Mouse (Mus musculus) mesoderm, embryonic 11.5 days (tissue): ENCODE data around the gene Mkrn1.
"Not testable (repeated sequence)": the region's sequence is repeated elsewhere in the genome, so short reads cannot be mapped to it uniquely, and the experiment has no call there.

Experiments
- DNase-seq: peaks from one replicate; pipeline ENCODE4 v3.0.0-alpha.2; 2012; ENCODE audit warnings: low read depth, low spot score

The Mkrn1 gene

DNA sequence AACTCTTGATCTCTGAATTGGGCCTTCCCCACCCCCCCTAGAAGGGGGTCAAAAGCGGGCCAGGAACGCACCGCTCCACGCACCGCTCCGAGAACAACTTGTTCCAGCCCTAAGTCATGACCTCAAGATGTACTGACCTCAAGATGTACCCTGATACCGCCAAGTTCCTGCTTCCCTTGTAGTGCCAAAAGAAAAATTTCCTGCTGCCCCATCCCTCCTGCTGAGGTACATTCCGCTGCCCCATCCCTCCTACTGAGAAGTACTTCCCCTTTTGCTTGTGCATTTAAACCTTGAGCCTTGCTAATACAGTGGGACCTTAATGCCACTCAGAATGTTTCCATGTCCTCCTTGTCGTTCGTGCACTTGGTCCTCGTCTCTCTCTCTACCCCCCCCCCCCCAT, 10.5 kb upstream of the Mkrn1 start:
- no peak for DNase-seq

DNA sequence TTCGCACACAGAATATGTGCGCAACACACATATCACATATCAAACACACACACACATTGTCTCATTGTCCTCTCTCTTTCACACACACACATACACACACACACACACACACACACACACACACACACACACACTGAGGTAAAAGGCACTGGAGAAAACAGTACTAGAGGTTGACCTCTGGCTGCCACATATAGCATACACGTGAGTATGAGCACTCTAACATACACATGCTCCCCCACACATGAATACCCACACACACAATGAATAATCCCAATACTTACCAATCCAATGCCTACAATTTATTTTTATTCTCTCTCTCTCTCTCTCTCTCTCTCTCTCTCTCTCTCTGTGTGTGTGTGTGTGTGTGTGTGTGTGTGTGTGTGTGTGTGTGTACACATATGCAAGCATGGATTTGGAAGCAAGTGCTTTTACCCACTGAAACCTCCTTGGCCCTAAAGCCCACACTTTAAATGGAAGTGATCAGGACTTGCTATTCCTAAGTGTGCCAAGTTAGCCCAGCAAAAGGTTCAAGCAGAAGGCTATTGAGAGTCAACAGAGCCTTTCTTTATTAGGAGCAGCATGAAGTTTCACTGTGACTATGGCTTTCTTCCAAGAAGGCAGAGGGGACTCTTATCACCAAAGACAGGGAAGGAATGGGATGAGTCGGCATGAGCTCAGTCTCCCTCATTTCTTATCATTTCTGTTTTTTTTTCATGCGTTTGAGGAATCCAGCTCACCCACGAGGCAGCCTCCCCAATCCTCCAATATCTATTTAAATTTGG, 8.9 kb upstream of the Mkrn1 start:
- no peak for DNase-seq

DNA sequence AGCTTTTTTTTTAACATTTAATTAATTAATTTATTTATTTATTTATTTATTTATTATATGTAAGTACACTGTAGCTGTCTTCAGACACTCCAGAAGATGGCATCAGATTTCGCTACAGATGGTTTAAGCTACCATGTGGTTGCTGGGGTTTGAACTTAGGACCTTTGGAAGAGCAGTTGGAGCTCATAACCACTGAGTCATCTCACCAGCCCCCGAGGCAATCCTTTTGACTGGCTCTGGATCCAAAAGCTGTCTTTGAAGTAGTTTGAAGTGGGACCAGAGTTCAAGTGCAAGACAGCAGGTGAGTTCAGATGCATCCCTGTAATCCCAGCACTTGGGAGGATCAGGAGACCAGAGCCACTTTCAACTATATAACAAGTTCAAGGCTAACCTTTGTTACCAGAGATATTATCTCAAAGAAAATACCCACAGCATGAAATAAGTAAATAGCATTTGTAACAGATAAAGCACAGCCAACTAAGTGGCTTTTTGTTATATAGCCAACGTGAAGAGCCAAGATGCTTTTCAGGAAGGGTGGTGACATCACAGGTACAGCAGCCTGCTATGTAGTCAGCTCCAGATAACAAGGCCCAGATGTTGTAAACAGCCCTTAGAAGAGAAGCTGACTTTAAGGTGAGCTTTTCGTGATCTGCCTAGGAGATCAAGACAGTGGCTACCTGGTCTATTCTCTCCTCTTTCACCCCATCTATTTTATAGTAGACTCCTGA, 7.2 kb upstream of the Mkrn1 start:
- DNase-seq = no peak

DNA sequence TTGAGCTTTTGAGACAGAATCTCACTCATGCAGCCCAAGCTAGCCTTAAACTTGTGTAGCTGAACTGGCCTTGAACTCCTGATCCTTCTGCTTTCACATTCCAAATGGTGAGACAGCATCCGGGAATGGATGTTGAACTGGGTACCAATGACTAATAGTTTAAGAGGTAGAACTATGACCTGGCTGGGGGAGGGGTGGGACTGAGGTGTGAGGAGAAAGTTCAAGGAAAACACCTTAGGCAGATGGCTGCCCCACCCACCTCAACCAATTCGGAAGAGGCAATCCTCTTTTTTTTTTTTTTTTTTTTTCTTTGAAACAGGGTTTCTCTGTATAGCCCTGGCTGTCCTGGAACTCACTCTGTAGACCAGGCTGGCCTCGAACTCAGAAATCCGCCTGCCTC, 6.5 kb upstream of the Mkrn1 start:
- no peak for DNase-seq

DNA sequence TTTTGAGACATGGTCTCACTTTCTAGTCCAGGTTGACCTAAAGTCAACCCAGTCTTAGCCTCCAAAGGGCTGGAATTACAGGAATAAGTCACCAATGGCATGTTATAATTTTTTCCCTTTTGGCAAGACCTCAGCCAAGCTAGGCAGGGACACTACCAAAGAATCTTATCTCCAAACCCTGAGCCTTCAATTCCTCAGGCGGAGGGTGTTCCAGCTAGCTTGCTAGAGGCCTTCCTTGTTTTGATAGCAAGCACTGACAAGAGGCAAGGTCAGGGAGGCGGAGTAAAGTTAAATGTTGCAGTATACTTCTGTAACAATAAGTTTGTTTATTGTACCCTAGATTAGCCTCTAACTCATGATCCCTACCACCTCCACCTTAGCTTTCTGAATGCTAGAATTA, 4.9 kb upstream of the Mkrn1 start:
- DNase-seq = no peak

- DNase-seq = no peak
Observed at GRCm38 (mm10) chr6:39423686-39424085, 3.4 kb upstream of the Mkrn1 start.

- DNase-seq = no peak
Observed at GRCm38 (mm10) chr6:39423130-39423551, 2.9 kb upstream of the Mkrn1 start.

- no peak for DNase-seq
Observed at GRCm38 (mm10) chr6:39420867-39421266, 605 bp upstream of the Mkrn1 start.

GRCm38 (mm10) chr6:39419386-39419850, 844 bp downstream of the Mkrn1 start:
- no peak for DNase-seq

GRCm38 (mm10) chr6:39416654-39417053, 3.6 kb downstream of the Mkrn1 start:
- not testable (repeated sequence) for DNase-seq

DNA sequence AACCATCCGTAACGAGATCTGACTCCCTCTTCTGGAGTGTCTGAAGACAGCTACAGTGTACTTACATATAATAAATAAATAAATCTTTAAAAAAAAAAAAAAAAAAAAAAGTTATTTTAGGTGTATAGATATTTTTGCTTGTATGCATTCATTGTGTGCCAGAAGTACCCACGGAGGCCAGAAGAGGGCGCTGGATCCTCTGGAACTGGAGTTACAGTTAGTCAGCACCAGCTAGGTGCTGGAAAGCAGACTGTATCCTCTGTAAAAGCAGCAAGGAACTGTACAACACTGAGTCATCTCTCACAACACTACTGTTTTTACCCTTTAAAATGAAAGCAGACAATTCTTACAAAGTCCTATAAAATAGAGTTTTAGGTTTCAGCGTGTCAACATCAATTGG, 4.5 kb downstream of the Mkrn1 start:
- peak; percentile 67 for DNase-seq

DNA sequence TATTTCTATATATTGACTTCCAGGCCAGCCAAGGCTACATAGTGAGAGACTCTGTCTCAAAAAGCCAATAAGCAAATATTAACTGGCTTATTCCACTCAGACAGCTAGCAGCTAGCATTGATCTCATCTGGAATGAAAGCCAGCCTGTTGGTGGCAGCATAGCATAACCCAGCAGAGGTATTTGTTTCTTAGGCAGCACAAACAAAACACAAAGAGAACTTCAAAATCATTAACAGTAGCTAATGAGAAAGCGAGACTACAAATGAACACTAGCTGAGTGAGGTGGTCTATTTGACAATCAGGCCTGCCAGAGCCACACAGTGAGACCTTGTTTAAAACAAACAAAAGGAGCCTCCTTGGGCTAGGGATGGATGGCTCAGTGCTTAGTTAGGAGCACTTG, 6.2 kb downstream of the Mkrn1 start:
- DNase-seq = no peak

GRCm38 (mm10) chr6:39406480-39406879, 13.8 kb downstream of the Mkrn1 start:
- DNase-seq = no peak

DNA sequence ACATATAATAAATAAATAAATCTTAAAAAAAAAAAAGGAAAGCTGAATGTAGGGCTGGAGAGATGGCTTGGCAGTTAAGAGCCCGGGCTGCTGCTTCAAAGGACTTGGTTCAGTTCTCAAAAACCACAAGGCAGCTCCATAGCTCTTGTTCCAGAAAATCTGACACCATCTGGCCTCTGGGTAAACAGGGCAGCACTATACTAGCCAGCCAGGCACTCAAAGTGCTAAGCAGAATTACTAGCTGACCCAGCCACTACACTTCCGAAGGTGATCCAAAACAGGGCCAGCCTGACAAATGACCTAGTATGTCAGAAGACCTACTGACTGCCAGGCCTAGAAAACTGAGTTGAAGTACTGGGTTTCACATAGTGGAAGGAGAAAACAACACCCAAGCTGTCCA, 17.1 kb downstream of the Mkrn1 start:
- no peak for DNase-seq

DNA sequence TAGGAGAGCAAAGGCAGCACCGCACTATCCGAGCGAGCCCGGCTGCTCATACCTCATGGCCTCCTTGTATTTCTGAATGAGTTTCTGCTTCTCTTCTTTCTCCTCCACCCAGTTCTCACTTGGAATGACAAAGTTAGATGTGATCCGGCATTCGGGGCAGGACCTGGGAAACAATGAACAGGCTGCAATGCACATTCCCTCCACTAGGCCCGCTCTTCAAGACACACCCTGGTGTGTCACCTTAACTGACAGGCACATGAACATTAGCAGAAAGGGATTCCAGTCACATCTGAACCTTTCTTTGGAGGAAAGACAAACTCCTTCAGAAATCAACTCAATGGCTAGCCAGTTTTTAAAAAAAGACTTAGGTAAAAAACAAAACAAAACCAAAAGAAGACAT, 19.9 kb downstream of the Mkrn1 start:
- peak; percentile 71 for DNase-seq

DNA sequence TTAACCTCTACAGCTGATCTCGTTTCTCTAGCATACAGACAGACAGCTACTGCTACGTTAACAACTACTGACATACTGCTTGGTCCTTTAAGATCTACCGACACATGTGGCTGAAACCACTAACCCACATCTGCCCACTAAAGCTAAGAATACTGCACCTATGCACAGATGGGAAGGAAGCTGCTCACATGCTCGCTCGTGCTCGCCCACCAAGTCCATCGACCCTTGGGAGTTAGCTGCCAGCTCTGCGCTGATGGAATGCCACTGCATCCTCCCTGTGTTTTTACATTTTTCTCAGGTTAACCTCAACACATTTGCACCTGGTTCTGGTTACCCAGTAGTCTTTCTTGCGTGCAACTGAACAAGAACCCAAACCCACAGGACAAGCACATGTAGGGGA, 21.9 kb downstream of the Mkrn1 start:
- no peak for DNase-seq

- no peak for DNase-seq
Observed at GRCm38 (mm10) chr6:39397046-39397445, 23.2 kb downstream of the Mkrn1 start.

- no peak for DNase-seq
Observed at GRCm38 (mm10) chr6:39395916-39396315, 24.3 kb downstream of the Mkrn1 start.

GRCm38 (mm10) chr6:39395471-39395870, 24.8 kb downstream of the Mkrn1 start:
- no peak for DNase-seq

- DNase-seq = no peak
Observed at GRCm38 (mm10) chr6:39389988-39390387, 30.3 kb downstream of the Mkrn1 start.

GRCm38 (mm10) chr6:39381125-39381880, 39.0 kb downstream of the Mkrn1 start, which contains the start of gene Rab19:
Gene Rab19 (plus strand): TSS chr6:39381175.
- no peak for DNase-seq

- no peak for DNase-seq
Observed at GRCm38 (mm10) chr6:39380276-39380675, 40.0 kb downstream of the Mkrn1 start.
